Mouse (Mus musculus) neural tube, embryonic 12.5 days (tissue): ENCODE measurements around the gene Gm11444. TPM values are rescaled to one million over a fixed set of nuclear protein-coding genes. Genes with fewer than 3 reads are reported as not detected.

Experiments used
- ATAC-seq: fragments of 200-750 bp; cut with Nextera tagmentation; 2 replicates; pipeline ENCODE4 v1.8.0; 2017; ENCODE audit warnings: low read depth, mild to moderate bottlenecking, moderate TSS enrichment, moderate library complexity; ENCODE audit not compliant: low FRiP score
- H3K27ac ChIP-seq: fragments of 300-500 bp; sonication (generic); 2 replicates; pipeline ENCODE4 v1.5.1; 2016
- H3K27me3 ChIP-seq: fragments of 300-500 bp; sonication (generic); replicated peaks from 2 replicates; pipeline ENCODE4 v1.6.1; 2016; ENCODE audit warnings: mild to moderate bottlenecking
- H3K36me3 ChIP-seq: fragments of 300-500 bp; sonication (generic); 2 replicates; pipeline ENCODE4 v1.6.1; 2016; ENCODE audit warnings: mild to moderate bottlenecking
- H3K4me1 ChIP-seq: fragments of 300-500 bp; sonication (generic); 2 replicates; pipeline ENCODE4 v1.6.1; 2016
- H3K4me2 ChIP-seq: fragments of 300-500 bp; sonication (generic); replicated peaks from 2 replicates; pipeline ENCODE4 v1.6.1; 2016; ENCODE audit warnings: mild to moderate bottlenecking
- H3K4me3 ChIP-seq: fragments of 300-500 bp; sonication (generic); 2 replicates; pipeline ENCODE4 v1.5.1; 2016
- H3K9ac ChIP-seq: fragments of 300-500 bp; sonication (generic); 2 replicates; pipeline ENCODE4 v1.6.1; 2016; ENCODE audit warnings: mild to moderate bottlenecking
- H3K9me3 ChIP-seq: fragments of 300-500 bp; sonication (generic); 2 replicates; pipeline ENCODE4 v1.6.1; 2016; ENCODE audit warnings: mild to moderate bottlenecking
- WGBS: fragments of 180-500 bp; shearing (Covaris S2); methylation state at CpG from one replicate; pipeline ENCODE4 v1.1.7; 2016; 5-methylcytosine and 5-hydroxymethylcytosine counted together
- polyA plus RNA-seq: library from polyadenylated mRNA; unstranded; fragments of >200 nt; fragmentation: Nextera tagmentation; extraction: Ambion mirVana; gene quantifications from 2 replicates; pipeline ENCODE4 v1.2.1, GENCODE M21; 2016

Gm11444 gene
- polyA plus RNA-seq, result not detected in 2 replicates

GRCm38 (mm10) chr11:85850233-85850632 lies at the start of gene Gm11444:
Gene Gm11444, minus strand, starts transcription at chr11:85850333.
- no peak within 1 kb of the TSS for H3K27ac ChIP-seq
- 77% methylated on average over 6 of the region's 6 CpGs for WGBS
- no peaks in the 10 kb centered on the region for H3K36me3 ChIP-seq
- H3K4me2 ChIP-seq, result peak within 1 kb of the TSS; percentile 61
- H3K9ac ChIP-seq, result no peak within 1 kb of the TSS
- no peaks in the 10 kb centered on the region for H3K4me1 ChIP-seq
- no peak for ATAC-seq
- peaks cover 30% of the 10 kb centered on the region for H3K27me3 ChIP-seq
- H3K4me3 ChIP-seq, result no peak within 1 kb of the TSS
- H3K9me3 ChIP-seq, result no peaks in the 10 kb centered on the region

- H3K4me2 ChIP-seq, result no peak overlapping the region
- no peak overlapping the region for H3K4me3 ChIP-seq
- no peaks in the 10 kb centered on the region for H3K36me3 ChIP-seq
- no peak for ATAC-seq
- peaks cover 9% of the 10 kb centered on the region for H3K4me1 ChIP-seq
- no peaks in the 10 kb centered on the region for H3K9me3 ChIP-seq
- WGBS, result 27% methylated on average over 12 of the region's 13 CpGs
- H3K9ac ChIP-seq, result no peak overlapping the region
- H3K27me3 ChIP-seq, result peaks cover 98% of the 10 kb centered on the region
- H3K27ac ChIP-seq, result no peak overlapping the region
Observed at GRCm38 (mm10) chr11:85896335-85896985, 46.3 kb upstream of the Gm11444 start.

- Histone ChIP-seq H3K9me3 (no peaks in the 10 kb centered on the region), H3K9ac (peak overlapping the region; percentile 45; the same call in 1 of the 2 replicates), H3K27ac (no peak overlapping the region), H3K4me2 (peak overlapping the region; percentile 56), H3K4me3 (peak overlapping the region; percentile 23), H3K27me3 (peaks cover 98% of the 10 kb centered on the region), H3K36me3 (no peaks in the 10 kb centered on the region), H3K4me1 (peaks cover 21% of the 10 kb centered on the region)
- no peak for ATAC-seq
- 2% methylated on average over 43 of the region's 43 CpGs for WGBS
Observed at GRCm38 (mm10) chr11:85894731-85895545, 44.8 kb upstream of the Gm11444 start.

- Histone ChIP-seq H3K9me3 (no peaks in the 10 kb centered on the region), H3K36me3 (no peaks in the 10 kb centered on the region), H3K9ac (no peak overlapping the region), H3K4me2 (no peak overlapping the region), H3K4me3 (no peak overlapping the region), H3K27ac (no peak overlapping the region), H3K4me1 (peaks cover 24% of the 10 kb centered on the region), H3K27me3 (peaks cover 98% of the 10 kb centered on the region)
- ATAC-seq, result no peak
- 0% methylated on average over 3 of the region's 3 CpGs for WGBS
Observed at GRCm38 (mm10) chr11:85894136-85894530, 44.0 kb upstream of the Gm11444 start.

GRCm38 (mm10) chr11:85893400-85894135 lies 43.4 kb upstream of the Gm11444 start:
- Histone ChIP-seq H3K27me3 (peaks cover 99% of the 10 kb centered on the region), H3K27ac (no peak overlapping the region), H3K36me3 (no peaks in the 10 kb centered on the region), H3K4me1 (peaks cover 25% of the 10 kb centered on the region), H3K9ac (no peak overlapping the region), H3K4me2 (no peak overlapping the region), H3K4me3 (no peak overlapping the region), H3K9me3 (no peaks in the 10 kb centered on the region)
- WGBS, result under 1% methylated on average over 13 of the region's 13 CpGs
- ATAC-seq, result no peak

GRCm38 (mm10) chr11:85892771-85893170 lies 42.6 kb upstream of the Gm11444 start:
- no peak for ATAC-seq
- no peaks in the 10 kb centered on the region for H3K9me3 ChIP-seq
- H3K4me3 ChIP-seq, result no peak overlapping the region
- H3K27me3 ChIP-seq, result peaks cover 99% of the 10 kb centered on the region
- H3K4me1 ChIP-seq, result peaks cover 31% of the 10 kb centered on the region
- WGBS, result 4% methylated on average over 6 of the region's 6 CpGs
- no peak overlapping the region for H3K4me2 ChIP-seq
- no peak overlapping the region for H3K9ac ChIP-seq
- H3K36me3 ChIP-seq, result no peaks in the 10 kb centered on the region
- no peak overlapping the region for H3K27ac ChIP-seq

GRCm38 (mm10) chr11:85891692-85892040 lies 41.5 kb upstream of the Gm11444 start:
- H3K4me1 ChIP-seq, result peaks cover 31% of the 10 kb centered on the region

GRCm38 (mm10) chr11:85891010-85891691 lies 41.0 kb upstream of the Gm11444 start:
- WGBS, result under 1% methylated on average over 13 of the region's 13 CpGs
- H3K36me3 ChIP-seq, result no peaks in the 10 kb centered on the region
- ATAC-seq, result no peak

More at GRCm38 (mm10) chr11:85891692-85892040, 41.5 kb upstream of the Gm11444 start:
- no peaks in the 10 kb centered on the region for H3K36me3 ChIP-seq
- no peaks in the 10 kb centered on the region for H3K9me3 ChIP-seq
- H3K27ac ChIP-seq, result no peak overlapping the region
- H3K9ac ChIP-seq, result no peak overlapping the region
- peaks cover 91% of the 10 kb centered on the region for H3K27me3 ChIP-seq
- ATAC-seq, result no peak
- WGBS, result 1% methylated on average over 2 of the region's 2 CpGs
- no peak overlapping the region for H3K4me3 ChIP-seq
- no peak overlapping the region for H3K4me2 ChIP-seq

GRCm38 (mm10) chr11:85890563-85890845 lies 40.4 kb upstream of the Gm11444 start:
- under 1% methylated on average over 13 of the region's 13 CpGs for WGBS
- Histone ChIP-seq H3K9me3 (no peaks in the 10 kb centered on the region), H3K4me1 (peaks cover 36% of the 10 kb centered on the region), H3K27me3 (peaks cover 91% of the 10 kb centered on the region), H3K4me2 (no peak overlapping the region), H3K27ac (no peak overlapping the region), H3K4me3 (0 out of 2 replicates have a peak overlapping the region, but pooled peaks have one; percentile 2), H3K36me3 (no peaks in the 10 kb centered on the region), H3K9ac (no peak overlapping the region)
- no peak for ATAC-seq

More at GRCm38 (mm10) chr11:85891010-85891691, 41.0 kb upstream of the Gm11444 start:
- Histone ChIP-seq H3K4me3 (peak overlapping the region; percentile 2; the same call in 1 of the 2 replicates), H3K4me1 (peaks cover 34% of the 10 kb centered on the region), H3K9ac (no peak overlapping the region), H3K27ac (no peak overlapping the region), H3K9me3 (no peaks in the 10 kb centered on the region), H3K4me2 (no peak overlapping the region), H3K27me3 (peaks cover 91% of the 10 kb centered on the region)

- H3K4me3 ChIP-seq, result peak overlapping the region; percentile 23; the same call in 1 of the 2 replicates
- no peak overlapping the region for H3K27ac ChIP-seq
- no peak overlapping the region for H3K4me2 ChIP-seq
- no peaks in the 10 kb centered on the region for H3K36me3 ChIP-seq
- H3K4me1 ChIP-seq, result peaks cover 31% of the 10 kb centered on the region
- no peak overlapping the region for H3K9ac ChIP-seq
- no peaks in the 10 kb centered on the region for H3K9me3 ChIP-seq
- peaks cover 91% of the 10 kb centered on the region for H3K27me3 ChIP-seq
- no peak for ATAC-seq
- 1% methylated on average over 47 of the region's 47 CpGs for WGBS
Observed at GRCm38 (mm10) chr11:85889730-85890562, 39.8 kb upstream of the Gm11444 start.

- peaks cover 91% of the 10 kb centered on the region for H3K27me3 ChIP-seq
- no peaks in the 10 kb centered on the region for H3K36me3 ChIP-seq
- ATAC-seq, result no peak
- no peak overlapping the region for H3K27ac ChIP-seq
- no peak overlapping the region for H3K4me3 ChIP-seq
- H3K4me2 ChIP-seq, result no peak overlapping the region
- H3K4me1 ChIP-seq, result peaks cover 27% of the 10 kb centered on the region
- no peak overlapping the region for H3K9ac ChIP-seq
- WGBS, result 12% methylated on average over 8 of the region's 8 CpGs
- H3K9me3 ChIP-seq, result no peaks in the 10 kb centered on the region
Observed at GRCm38 (mm10) chr11:85889056-85889729, 39.1 kb upstream of the Gm11444 start.
